Mouse (Mus musculus) limb, embryonic 11.5 days (tissue): ENCODE data around the gene Dab2ip. TPM values are rescaled to one million over a fixed set of nuclear protein-coding genes. Genes with fewer than 3 reads are reported as not detected.

Experiments used
- ATAC-seq: fragments of 200-750 bp; cut with Nextera tagmentation; 2 replicates; pipeline ENCODE4 v1.8.0; 2017; ENCODE audit warnings: low read depth; ENCODE audit not compliant: insufficient number of reproducible peaks, low FRiP score, low TSS enrichment
- DNase-seq: peaks from one replicate; pipeline ENCODE4 v3.0.0-alpha.2; 2015; ENCODE audit warnings: low spot score
- H3K27ac ChIP-seq: fragments of 300-500 bp; sonication (generic); replicated peaks from 2 replicates; pipeline ENCODE4 v1.5.1; 2014; ENCODE audit warnings: low read depth, mild to moderate bottlenecking, low read length
- H3K27me3 ChIP-seq: fragments of 300-500 bp; sonication (generic); 2 replicates; pipeline ENCODE4 v1.6.1; 2014; ENCODE audit warnings: mild to moderate bottlenecking, low read length, mixed read lengths; ENCODE audit not compliant: control insufficient read depth, insufficient read depth
- H3K36me3 ChIP-seq: fragments of 300-500 bp; sonication (generic); 2 replicates; pipeline ENCODE4 v1.6.1; 2014; ENCODE audit warnings: mild to moderate bottlenecking, low read length, moderate library complexity, mixed read lengths; ENCODE audit not compliant: control insufficient read depth, insufficient read depth
- H3K4me1 ChIP-seq: fragments of 300-500 bp; sonication (generic); 2 replicates; pipeline ENCODE4 v1.6.1; 2014; ENCODE audit warnings: low read length, mixed read lengths; ENCODE audit not compliant: control insufficient read depth, insufficient read depth
- H3K4me2 ChIP-seq: fragments of 300-500 bp; sonication (generic); 2 replicates; pipeline ENCODE4 v1.6.1; 2014; ENCODE audit warnings: low read depth, mild to moderate bottlenecking, moderate library complexity; ENCODE audit not compliant: severe bottlenecking
- H3K4me3 ChIP-seq: fragments of 300-500 bp; sonication (generic); 2 replicates; pipeline ENCODE4 v1.5.1; 2014; ENCODE audit warnings: low read depth, low read length
- H3K9ac ChIP-seq: fragments of 300-500 bp; sonication (generic); 2 replicates; pipeline ENCODE4 v1.6.1; 2014; ENCODE audit warnings: mild to moderate bottlenecking, low read length
- H3K9me3 ChIP-seq: fragments of 300-500 bp; sonication (generic); 2 replicates; pipeline ENCODE4 v1.6.1; 2016; ENCODE audit warnings: low read length; ENCODE audit not compliant: control insufficient read depth
- WGBS: fragments of 180-500 bp; shearing (Covaris S2); extraction: QIAGEN DNeasy Blood & Tissue Kit; methylation state at CpG from one replicate; pipeline ENCODE4 v1.1.7; 2014; 5-methylcytosine and 5-hydroxymethylcytosine counted together
- polyA plus RNA-seq: library from polyadenylated mRNA; unstranded; fragments of >200 nt; fragmentation: Nextera tagmentation; extraction: Ambion mirVana; gene quantifications from 2 replicates; pipeline ENCODE4 v1.2.1, GENCODE M21; 2014

Dab2ip gene
- polyA plus RNA-seq, 1 experiment from 2014 or later = 53.9 TPM

- ATAC-seq = no peak
- Histone ChIP-seq H3K9me3 (no peaks in the 10 kb centered on the region), H3K4me3 (no peak overlapping the region), H3K9ac (no peak overlapping the region), H3K27ac (no peak overlapping the region), H3K4me1 (peaks cover 47% of the 10 kb centered on the region), H3K36me3 (no peaks in the 10 kb centered on the region), H3K4me2 (no peak overlapping the region), H3K27me3 (no peaks in the 10 kb centered on the region)
- 68% methylated on average over 6 of the region's 6 CpGs for WGBS
- DNase-seq = no peak
Measured at GRCm38 (mm10) chr2:35616891-35617658, 59.0 kb downstream of the Dab2ip start.

GRCm38 (mm10) chr2:35618981-35619380, 60.9 kb downstream of the Dab2ip start:
- WGBS = 67% methylated on average over 7 of the region's 7 CpGs
- H3K9ac ChIP-seq = no peak overlapping the region
- no peak for ATAC-seq
- no peak overlapping the region for H3K4me3 ChIP-seq
- H3K4me1 ChIP-seq = peaks cover 58% of the 10 kb centered on the region
- no peak for DNase-seq
- H3K27ac ChIP-seq = peak overlapping the region; percentile 94
- H3K4me2 ChIP-seq = no peak overlapping the region
- H3K36me3 ChIP-seq = no peaks in the 10 kb centered on the region
- H3K27me3 ChIP-seq = no peaks in the 10 kb centered on the region
- H3K9me3 ChIP-seq = no peaks in the 10 kb centered on the region

GRCm38 (mm10) chr2:35619532-35619931, 61.5 kb downstream of the Dab2ip start:
- H3K4me1 ChIP-seq = peaks cover 62% of the 10 kb centered on the region
- no peaks in the 10 kb centered on the region for H3K27me3 ChIP-seq
- H3K4me3 ChIP-seq = no peak overlapping the region
- no peaks in the 10 kb centered on the region for H3K9me3 ChIP-seq
- peak overlapping the region; percentile 94 for H3K27ac ChIP-seq
- DNase-seq (peak; percentile 81), ATAC-seq (0 out of 2 replicates have a peak, but pooled peaks have one; percentile 17)
- no peak overlapping the region for H3K9ac ChIP-seq
- peak overlapping the region; percentile 43 for H3K4me2 ChIP-seq
- H3K36me3 ChIP-seq = no peaks in the 10 kb centered on the region
- WGBS = 25% methylated on average over 2 of the region's 2 CpGs

- Histone ChIP-seq H3K4me1 (peaks cover 65% of the 10 kb centered on the region), H3K4me3 (peak overlapping the region; percentile 12; the same call in 1 of the 2 replicates), H3K27me3 (no peaks in the 10 kb centered on the region), H3K4me2 (peak overlapping the region; percentile 43), H3K27ac (peak overlapping the region; percentile 94), H3K9ac (peak overlapping the region; percentile 22; the same call in 1 of the 2 replicates), H3K36me3 (no peaks in the 10 kb centered on the region; the same call in 1 of the 2 replicates), H3K9me3 (no peaks in the 10 kb centered on the region)
- ATAC-seq (peak; percentile 72), DNase-seq (peak; percentile 78)
- WGBS = 21% methylated on average over 6 of the region's 7 CpGs
Measured at GRCm38 (mm10) chr2:35620364-35621224, 62.5 kb downstream of the Dab2ip start.

- Histone ChIP-seq H3K9ac (no peak overlapping the region), H3K4me2 (no peak overlapping the region), H3K27ac (no peak overlapping the region; the same call in 1 of the 2 replicates), H3K9me3 (no peaks in the 10 kb centered on the region), H3K36me3 (no peaks in the 10 kb centered on the region; the same call in 1 of the 2 replicates), H3K27me3 (no peaks in the 10 kb centered on the region), H3K4me3 (no peak overlapping the region), H3K4me1 (peaks cover 63% of the 10 kb centered on the region)
- DNase-seq (no peak), ATAC-seq (no peak)
- 80% methylated on average over 2 of the region's 2 CpGs for WGBS
Measured at GRCm38 (mm10) chr2:35621225-35621519, 63.1 kb downstream of the Dab2ip start.

GRCm38 (mm10) chr2:35621796-35622195, 63.7 kb downstream of the Dab2ip start:
- peak overlapping the region; percentile 98 for H3K9ac ChIP-seq
- WGBS = 2% methylated on average over 21 of the region's 41 CpGs
- H3K36me3 ChIP-seq = no peaks in the 10 kb centered on the region; the same call in 1 of the 2 replicates
- peak overlapping the region; percentile 76 for H3K27ac ChIP-seq
- H3K4me2 ChIP-seq = peak overlapping the region; percentile 91
- DNase-seq = peak; percentile 88
- peak overlapping the region; percentile 87 for H3K4me3 ChIP-seq
- peak; percentile 80 for ATAC-seq
- H3K4me1 ChIP-seq = peaks cover 64% of the 10 kb centered on the region
- H3K9me3 ChIP-seq = no peaks in the 10 kb centered on the region
- no peaks in the 10 kb centered on the region for H3K27me3 ChIP-seq

GRCm38 (mm10) chr2:35622261-35623103, 64.4 kb downstream of the Dab2ip start:
- no peaks in the 10 kb centered on the region for H3K9me3 ChIP-seq
- peak overlapping the region; percentile 98 for H3K9ac ChIP-seq
- H3K27me3 ChIP-seq = no peaks in the 10 kb centered on the region
- under 1% methylated on average over 20 of the region's 20 CpGs for WGBS
- ATAC-seq (no peak), DNase-seq (peak; percentile 51)
- peaks cover 68% of the 10 kb centered on the region for H3K4me1 ChIP-seq
- H3K36me3 ChIP-seq = no peaks in the 10 kb centered on the region; the same call in 1 of the 2 replicates
- H3K4me3 ChIP-seq = peak overlapping the region; percentile 87
- peak overlapping the region; percentile 76 for H3K27ac ChIP-seq
- peak overlapping the region; percentile 91 for H3K4me2 ChIP-seq

GRCm38 (mm10) chr2:35623104-35623377, 65.0 kb downstream of the Dab2ip start:
- no peak for DNase-seq
- ATAC-seq = no peak
- Histone ChIP-seq H3K4me3 (peak overlapping the region; percentile 87), H3K27me3 (no peaks in the 10 kb centered on the region), H3K27ac (no peak overlapping the region; the same call in 1 of the 2 replicates), H3K4me2 (peak overlapping the region; percentile 91), H3K9ac (peak overlapping the region; percentile 98), H3K9me3 (no peaks in the 10 kb centered on the region), H3K36me3 (no peaks in the 10 kb centered on the region; the same call in 1 of the 2 replicates), H3K4me1 (peaks cover 70% of the 10 kb centered on the region)
- WGBS = 29% methylated on average over 4 of the region's 4 CpGs
